Mouse (Mus musculus): Measurements from ENCODE around the gene Cnga2.
A peak's percentile ranks its signal among the peaks of the same experiment; 100 is the strongest.
"Not testable (repeated sequence)": the region's sequence is repeated elsewhere in the genome, so short reads cannot be mapped to it uniquely, and the experiment has no call there.

Cnga2 gene

GRCm38 (mm10) chrX:71991549-71991948 is at the start of gene Cnga2:
Gene Cnga2 (plus strand): TSS chrX:71991849.
- DNase-seq = no peak

- DNase-seq = peak; percentile 6
These were observed 45.0 kb upstream of the Cnga2 start for GRCm38 (mm10) chrX:71946631-71947030.

GRCm38 (mm10) chrX:71958366-71958765 is 33.3 kb upstream of the Cnga2 start:
- DNase-seq = no peak

GRCm38 (mm10) chrX:71962073-71963051 is 29.3 kb upstream of the Cnga2 start, which contains the start of gene Prrg3:
Gene Prrg3 (plus strand): TSS chrX:71962624.
- DNase-seq = no peak

GRCm38 (mm10) chrX:71963275-71963912 is 28.3 kb upstream of the Cnga2 start:
- no peak for DNase-seq

GRCm38 (mm10) chrX:71968216-71968615 is 23.4 kb upstream of the Cnga2 start:
- DNase-seq = no peak

GRCm38 (mm10) chrX:71968816-71969215 is 22.8 kb upstream of the Cnga2 start:
- DNase-seq = no peak

- DNase-seq = no peak
These were observed 20.3 kb upstream of the Cnga2 start for GRCm38 (mm10) chrX:71971325-71971724.

- DNase-seq = no peak
These were observed 19.0 kb upstream of the Cnga2 start, which contains the start of gene Fate1 for GRCm38 (mm10) chrX:71972686-71973085. Gene Fate1 (plus strand): TSS chrX:71972986.

GRCm38 (mm10) chrX:71977681-71978080 is 14.0 kb upstream of the Cnga2 start:
- not testable (repeated sequence) for DNase-seq

- no peak for DNase-seq
These were observed 11.2 kb upstream of the Cnga2 start for GRCm38 (mm10) chrX:71980443-71980842.

GRCm38 (mm10) chrX:71981322-71981721 is 10.3 kb upstream of the Cnga2 start:
- no peak for DNase-seq

- no peak for DNase-seq
These were observed 8.4 kb upstream of the Cnga2 start for GRCm38 (mm10) chrX:71983205-71983604.

- no peak for DNase-seq
These were observed 7.9 kb upstream of the Cnga2 start for GRCm38 (mm10) chrX:71983775-71984174.

GRCm38 (mm10) chrX:71995972-71996371 is 4.3 kb downstream of the Cnga2 start:
- DNase-seq = no peak

GRCm38 (mm10) chrX:72009930-72010329 is 18.3 kb downstream of the Cnga2 start:
- no peak for DNase-seq

GRCm38 (mm10) chrX:72012236-72012635 is 20.6 kb downstream of the Cnga2 start:
- DNase-seq = no peak

GRCm38 (mm10) chrX:72012804-72013203 is 21.2 kb downstream of the Cnga2 start:
- DNase-seq = no peak

- no peak for DNase-seq
These were observed 30.6 kb downstream of the Cnga2 start for GRCm38 (mm10) chrX:72022241-72022640.

- no peak for DNase-seq
These were observed 31.2 kb downstream of the Cnga2 start for GRCm38 (mm10) chrX:72022750-72023398.

- no peak for DNase-seq
These were observed 31.9 kb downstream of the Cnga2 start for GRCm38 (mm10) chrX:72023542-72023941.

- DNase-seq = no peak
These were observed 52.4 kb downstream of the Cnga2 start for GRCm38 (mm10) chrX:72044056-72044455.

GRCm38 (mm10) chrX:72047918-72048317 is 56.3 kb downstream of the Cnga2 start:
- DNase-seq = no peak
